Mouse (Mus musculus) c-Kit-positive CD71-negative TER-119-negative erythroid progenitor cells, embryonic 14.5 days (primary cell): Measurements from ENCODE around the gene Fam118b.
A peak's percentile ranks its signal among the peaks of the same experiment; 100 is the strongest.

Experiments
- DNase-seq: peaks from one replicate; pipeline ENCODE4 v3.0.0-alpha.2; 2013; ENCODE audit warnings: low read depth

Fam118b gene

DNA sequence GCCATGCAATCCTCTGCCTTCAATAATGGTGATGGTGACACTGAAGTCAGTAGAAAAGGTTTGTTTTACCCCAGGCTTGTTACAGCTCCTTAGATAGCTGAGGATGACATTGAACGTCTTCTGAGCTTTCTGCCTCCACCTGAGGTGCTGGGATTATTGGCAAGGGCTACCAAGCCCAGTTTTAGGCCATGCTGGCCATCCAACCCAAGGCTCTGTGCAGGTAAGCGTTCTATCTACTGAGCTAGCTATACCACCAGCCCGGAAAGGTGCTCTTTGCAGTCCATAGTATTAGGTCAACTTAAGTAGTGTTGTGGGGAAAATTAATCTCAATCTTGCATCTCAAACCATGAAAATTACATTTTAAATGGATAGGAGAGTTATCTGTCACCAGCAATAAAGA is 70.0 kb downstream of the Fam118b start:
- DNase-seq: no peak

DNA sequence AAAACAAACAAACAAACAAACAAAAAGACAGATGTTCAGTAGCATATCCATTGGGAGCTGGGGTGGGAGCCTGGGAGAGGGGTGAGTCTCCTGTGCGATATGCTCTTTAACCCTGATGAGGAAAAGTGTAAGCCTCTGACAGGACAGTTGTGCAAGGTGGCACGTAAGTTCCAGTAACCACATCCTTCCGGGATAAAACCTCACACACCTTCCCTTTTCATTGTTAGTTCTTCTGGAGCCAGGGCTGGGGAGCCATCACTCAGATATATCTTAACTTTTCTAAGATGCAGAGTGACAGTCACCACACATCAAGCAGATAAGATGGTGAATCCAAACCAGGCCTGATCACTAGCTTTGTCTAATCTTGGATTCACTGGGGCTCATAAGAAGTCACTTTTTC is 73.6 kb downstream of the Fam118b start:
- DNase-seq: no peak

DNA sequence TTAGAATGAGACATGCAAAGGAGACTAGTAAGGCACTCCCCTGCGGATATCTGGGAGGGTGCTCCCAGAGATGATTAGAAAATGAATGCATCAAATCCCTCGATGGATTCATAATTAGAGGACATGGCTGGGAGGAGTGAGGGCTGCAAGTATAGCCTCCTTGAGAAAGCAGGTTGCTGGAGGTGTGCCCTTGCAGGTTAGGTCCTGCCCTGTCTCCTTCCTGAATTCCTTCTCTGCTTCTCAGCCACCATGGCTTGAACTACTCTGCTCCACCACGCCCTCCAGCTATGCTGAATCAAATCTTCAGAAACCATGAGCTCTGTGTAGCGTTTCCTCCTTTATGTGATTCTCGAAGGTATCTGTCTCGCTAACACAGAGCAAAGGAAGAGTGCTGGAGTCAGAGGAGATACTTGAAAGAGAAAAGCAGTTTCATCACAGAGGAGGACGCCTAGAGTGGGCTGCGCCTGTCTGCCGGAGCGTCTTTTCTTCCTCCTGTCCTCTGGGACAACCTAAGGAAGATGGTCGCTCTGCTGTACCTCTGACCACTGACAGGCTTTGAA is 74.5 kb downstream of the Fam118b start:
- no peak for DNase-seq

DNA sequence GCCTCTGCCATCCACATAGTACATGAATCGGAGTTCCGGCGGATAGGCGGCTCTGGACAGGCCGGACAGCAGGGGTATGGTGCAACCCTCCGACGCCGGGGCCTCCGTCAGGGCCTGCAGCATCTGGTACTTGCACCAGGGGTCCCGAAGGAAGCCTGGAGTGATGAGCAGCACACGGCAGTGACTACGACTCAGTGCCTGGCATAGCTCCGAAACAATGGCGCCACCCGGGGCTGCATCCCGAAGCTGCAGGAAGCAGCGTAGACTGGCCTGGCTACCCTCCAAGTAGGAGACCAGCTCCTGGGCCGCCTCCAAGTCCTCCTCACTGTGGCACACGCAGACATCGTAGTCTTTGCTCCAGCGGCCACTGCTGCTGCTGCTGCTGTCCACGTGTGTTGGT is 78.9 kb downstream of the Fam118b start:
- no peak for DNase-seq

DNA sequence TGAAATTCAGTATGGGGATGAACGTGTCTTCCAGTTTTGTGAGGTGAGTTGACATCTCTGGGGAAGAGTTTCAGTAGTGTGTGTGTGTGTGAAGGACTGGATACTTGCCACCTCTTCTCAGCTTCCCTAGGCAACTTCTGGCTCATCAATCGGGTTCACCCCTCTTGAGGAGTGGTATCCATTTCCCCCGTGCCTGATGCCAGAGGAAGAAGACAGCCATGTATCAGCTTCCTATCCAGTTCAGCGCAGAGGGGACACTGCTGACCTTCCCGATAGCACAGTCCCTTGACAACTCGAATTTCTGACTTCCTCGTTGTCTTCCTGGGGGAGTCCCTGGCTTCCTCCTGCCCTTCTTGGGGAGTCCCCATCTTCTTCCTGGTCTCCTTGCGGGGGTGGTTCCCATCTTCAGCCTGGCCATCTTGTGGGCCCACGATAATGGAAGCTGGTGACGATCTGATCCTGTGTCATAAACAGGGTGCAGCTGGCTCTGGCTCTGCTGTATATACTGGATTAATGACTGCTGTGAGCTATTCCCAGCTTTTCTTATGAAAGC is 80.2 kb downstream of the Fam118b start:
- no peak for DNase-seq

DNA sequence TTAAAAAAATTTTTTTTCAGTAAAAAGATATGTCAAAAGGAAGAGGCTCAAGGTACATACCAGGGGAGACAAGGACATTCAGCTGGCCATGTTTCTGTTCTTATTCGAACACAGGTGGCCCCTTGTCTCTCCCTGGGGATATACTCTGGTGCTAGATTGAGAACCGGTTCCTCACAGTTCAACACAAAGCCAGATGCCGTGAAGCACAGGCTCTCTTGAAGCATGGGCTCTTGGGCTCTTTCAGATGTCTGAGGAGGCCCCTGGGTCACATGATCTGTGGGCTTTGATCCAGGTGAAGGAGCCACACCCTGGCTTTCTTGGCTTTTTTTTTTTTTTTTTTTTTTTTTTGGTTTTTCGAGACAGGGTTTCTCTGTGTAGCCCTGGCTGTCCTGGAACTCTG is 81.2 kb downstream of the Fam118b start:
- no peak for DNase-seq

DNA sequence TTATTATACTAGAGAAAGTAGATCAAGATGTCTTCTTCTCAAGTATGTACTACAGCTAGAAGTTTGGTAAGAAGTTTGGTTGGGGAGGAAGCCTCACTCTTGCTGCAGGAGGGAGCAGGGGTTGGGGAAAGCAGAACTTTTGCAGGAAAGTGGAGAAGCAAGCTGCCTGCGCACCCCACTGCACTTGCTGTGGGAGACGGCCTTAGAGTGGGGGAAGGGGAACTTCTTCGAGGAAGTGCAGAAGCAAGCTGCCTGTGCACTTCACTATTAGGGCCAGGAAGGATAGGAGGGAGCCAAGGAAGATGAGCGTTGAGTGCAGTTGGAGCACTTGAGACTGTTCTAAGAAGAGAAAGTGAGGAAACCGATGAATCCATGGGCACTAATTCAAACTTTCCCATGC is 84.2 kb downstream of the Fam118b start:
- DNase-seq: no peak

DNA sequence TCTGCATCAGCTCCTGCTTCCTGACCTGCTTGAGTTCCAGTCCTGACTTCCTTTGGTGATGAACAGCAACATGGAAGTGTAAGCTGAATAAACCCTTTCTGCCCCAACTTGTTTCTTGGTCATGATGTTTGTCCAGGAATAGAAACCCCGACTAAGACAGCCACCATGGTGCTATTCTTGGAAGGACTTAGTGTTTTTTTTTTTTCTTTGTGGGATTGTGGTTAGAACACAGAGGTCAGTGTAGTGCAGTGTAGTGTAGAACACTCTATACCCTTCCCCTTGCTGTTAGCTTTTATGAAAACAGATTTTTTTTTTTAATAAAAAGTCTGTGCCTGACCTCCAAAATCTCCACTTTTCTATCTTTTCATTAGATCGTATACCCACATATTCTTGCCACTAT is 84.8 kb downstream of the Fam118b start:
- no peak for DNase-seq

DNA sequence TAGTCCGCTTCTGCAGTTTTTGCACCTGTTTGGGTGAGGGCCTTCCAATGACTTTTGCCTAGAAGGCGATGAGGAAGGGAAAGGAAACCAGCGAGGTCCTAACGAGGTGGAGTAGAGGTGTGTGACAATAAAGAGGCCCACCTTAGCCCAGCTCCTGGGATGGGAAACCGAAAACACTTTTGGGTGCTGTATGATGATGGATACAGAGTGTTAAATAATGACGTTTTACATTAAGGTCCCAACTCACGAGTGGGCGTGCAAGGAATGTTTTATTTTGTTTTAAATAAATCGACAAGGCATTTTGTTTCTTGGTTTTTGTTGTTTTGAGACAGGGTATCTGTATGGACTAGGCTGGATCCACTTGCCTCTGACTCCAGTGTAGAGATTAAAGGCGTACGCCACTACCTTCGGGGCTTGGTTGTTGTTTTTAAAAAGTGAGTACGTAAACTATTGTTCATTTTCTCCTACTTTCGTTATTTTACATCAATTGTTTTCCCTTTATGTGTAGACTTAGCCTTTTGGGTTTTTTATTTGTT is 91.4 kb downstream of the Fam118b start:
- no peak for DNase-seq

DNA sequence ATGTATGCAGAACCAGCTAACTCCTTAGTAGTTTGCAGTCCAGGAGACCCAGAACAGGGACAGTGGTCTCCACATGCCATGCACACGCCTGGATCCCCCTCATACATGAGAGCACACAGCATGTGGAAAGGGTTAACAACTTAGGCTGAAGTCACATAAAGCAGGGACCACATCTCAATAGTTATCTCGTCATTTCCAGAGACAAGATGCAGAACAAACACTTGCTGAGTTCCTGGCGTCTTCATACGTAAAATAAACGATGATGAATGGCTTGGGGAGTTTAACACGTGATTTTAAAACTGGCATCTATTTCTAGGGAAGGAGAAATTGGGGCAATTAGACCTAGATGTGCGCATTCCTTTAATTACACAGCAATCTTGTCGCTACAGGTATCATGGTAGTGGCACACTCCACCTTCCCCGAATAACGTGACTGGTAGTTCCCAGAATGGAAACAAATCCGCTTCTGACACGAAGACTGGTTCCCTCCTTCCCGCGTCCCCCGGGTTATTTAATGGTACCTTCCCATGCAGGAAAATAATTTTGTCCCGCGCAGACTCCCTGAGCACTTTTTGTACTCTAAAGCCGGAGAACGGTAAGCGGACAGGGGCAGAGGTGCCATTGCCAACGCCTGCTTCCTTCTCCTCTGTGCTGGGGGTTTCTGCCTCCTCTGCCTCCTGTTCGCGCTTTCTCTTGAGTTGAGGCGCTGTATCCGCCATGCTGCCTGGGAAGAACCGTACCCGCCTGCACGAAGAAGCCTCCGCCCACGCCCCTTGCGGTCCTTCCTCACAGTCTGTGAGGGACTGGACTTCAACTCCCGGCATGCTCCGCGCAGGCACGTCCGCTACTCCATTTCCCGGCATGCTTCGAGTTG is 92.1 kb downstream of the Fam118b start, which contains the start of gene Dcps:
Gene Dcps, minus strand, starts transcription at position 811 of the 873 bp plus-strand sequence.
- DNase-seq: peak; percentile 75

DNA sequence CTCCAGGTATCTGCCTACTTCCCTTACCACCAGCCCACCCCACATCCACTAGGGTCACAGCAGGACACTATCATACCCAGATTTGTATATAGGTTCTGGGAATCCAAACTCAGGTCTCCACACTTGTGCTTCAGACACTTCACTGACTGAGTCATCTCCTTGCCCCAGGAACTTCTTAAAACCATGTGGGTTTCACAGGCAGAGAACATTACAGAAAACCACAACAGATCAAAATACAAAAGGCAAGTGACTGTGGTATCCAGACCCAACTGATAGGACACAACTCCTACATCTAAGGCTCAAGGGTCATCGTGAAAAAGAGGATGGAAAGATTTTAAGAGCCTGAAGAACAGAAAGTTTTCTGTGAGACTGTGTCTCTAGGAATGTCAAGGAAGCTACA is 94.3 kb downstream of the Fam118b start:
- no peak for DNase-seq

DNA sequence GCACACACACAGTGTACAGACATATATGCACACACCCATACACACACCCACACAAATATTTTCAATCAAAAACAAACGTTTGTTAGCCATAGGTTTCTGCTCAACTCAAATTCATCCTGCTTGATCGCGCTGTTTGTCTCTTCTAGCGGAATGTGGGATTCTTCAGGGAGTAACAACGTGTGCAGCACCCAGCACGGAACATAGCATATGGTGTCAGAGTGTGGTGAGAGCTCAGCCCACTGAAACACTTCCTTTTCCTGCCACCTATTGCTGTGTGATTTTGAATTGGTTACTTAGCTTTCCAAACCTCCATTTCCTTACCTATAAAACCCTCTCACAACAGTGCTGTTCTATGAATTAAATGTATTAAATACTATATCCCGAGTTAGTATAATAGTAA is 97.5 kb downstream of the Fam118b start:
- no peak for DNase-seq
